Mouse (Mus musculus) heart, postnatal 4 days (tissue): Measurements from ENCODE around the gene Kdm8. TPM values are rescaled to one million over a fixed set of nuclear protein-coding genes. Genes with fewer than 3 reads are reported as not detected.

Experiments used
- DNase-seq: peaks from one replicate; pipeline ENCODE4 v3.0.0; 2021
- total RNA-seq, 2 experiments: library from RNA; stranded (reverse); gene quantifications; 2 replicates each; pipeline ENCODE4 v1.2.3; 2021

The Kdm8 gene
- total RNA-seq, 2 experiments from 2014 or later = 4.4 to 5.3 TPM

DNA sequence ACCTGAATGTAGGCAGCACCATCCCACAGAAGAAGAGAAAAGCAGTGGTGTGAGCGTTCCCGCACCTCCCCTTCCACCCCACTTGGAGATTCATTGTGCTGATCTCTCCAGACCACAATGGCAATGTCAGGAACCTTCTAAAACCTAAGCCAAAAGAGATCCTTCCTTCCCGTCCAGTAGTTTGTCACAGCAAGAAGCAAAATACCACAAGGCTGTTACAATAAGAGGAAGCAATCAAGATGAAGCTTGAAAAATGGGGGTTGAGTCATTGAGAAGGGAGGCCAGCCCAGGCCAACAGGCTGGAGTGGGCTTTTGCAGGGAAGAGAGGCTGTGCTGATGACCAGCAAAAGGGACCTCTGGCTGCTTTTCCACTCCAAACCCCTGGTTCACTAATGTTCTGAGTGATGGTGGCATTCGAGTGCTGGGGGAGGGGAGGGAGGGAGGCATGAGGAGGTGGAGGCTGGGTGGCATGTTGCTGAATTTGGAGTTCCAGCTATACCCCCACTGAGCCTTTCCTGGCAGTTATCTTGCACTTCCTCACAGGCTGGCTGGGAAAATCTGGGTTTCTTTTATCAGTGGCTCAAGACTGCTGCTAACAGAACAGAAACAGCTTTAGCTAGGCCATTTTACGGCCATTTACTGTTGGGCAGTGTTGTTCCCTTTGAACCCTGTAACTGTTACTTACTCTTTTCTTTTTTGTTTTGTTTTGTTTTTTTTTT, 59.1 kb downstream of the Kdm8 start:
- no peak for DNase-seq

DNA sequence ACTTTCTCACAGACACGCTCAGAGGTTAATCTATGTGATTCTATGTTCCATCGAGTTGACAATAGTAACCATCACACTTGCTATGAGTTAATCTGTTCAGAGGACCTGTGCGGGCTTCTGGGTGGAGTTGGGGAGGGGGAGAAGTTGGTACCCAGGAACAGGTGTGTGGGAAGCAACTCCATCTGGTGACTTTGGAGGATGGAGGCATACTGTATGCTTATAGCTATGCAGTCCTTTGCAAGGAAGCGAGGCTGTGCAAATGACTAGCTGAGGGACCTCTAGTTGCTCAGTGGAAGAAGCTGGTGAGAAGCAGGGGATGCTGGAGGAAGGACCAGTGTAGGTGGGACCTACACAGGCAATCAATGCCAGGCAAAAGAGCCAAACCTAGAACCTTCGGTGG, 60.1 kb downstream of the Kdm8 start:
- no peak for DNase-seq

DNA sequence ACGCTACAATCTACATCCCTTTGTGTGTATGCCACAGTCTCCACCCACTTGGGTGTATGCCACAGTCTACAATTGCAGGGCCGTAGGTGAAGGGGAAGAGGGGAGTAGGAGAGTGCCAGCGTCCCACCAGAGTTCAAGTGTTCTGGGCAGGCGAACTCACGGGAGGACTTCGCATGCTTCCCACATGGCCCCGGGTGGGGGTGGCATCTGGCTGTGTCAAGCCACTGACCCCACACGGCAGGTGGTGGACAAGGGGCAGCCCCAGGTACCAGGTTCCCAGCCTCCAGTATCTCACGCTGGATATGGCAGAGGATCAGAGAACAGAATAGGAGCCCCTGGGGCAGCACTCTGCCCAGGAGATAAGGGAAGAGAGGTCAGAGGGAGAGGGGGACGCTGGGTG, 61.1 kb downstream of the Kdm8 start:
- DNase-seq = no peak

DNA sequence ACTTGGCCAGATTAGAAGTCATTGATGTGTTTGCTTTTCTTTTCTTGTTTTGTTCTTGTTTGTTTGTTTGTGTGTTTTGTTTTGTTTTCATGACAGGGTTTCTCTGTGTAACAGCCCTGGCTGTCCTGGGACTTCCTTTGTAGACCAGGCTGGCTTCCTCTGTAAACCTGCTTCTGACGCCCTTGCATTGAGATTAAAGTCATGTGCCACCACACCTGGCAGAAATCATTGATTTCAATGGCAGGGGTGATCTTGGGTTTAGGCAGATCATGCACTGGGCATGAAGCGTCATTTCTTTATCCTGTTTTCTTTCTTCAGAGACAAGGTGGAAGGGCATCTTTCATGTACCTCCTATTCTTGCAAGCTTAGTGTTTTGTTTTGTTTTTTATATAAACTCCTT, 62.8 kb downstream of the Kdm8 start:
- no peak for DNase-seq

DNA sequence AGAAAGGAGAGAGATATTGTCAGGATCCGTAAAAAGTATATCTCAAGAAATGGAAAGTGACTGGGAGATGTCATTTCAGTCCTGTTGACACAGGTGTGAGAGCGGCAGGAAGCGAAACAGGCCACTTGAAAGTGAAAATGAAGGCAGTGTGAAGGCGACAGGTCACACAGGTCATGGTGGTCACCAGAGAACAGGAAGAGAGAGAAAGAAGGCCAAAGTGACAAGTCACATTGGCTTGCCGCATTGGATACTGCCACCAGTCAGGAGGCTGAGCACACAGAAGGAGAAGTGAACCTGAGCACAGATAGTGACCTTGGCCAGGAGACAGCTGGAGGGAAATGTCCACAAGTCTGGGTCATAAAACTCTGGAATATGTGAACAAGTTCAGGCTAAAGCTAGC, 67.0 kb downstream of the Kdm8 start:
- DNase-seq = no peak

DNA sequence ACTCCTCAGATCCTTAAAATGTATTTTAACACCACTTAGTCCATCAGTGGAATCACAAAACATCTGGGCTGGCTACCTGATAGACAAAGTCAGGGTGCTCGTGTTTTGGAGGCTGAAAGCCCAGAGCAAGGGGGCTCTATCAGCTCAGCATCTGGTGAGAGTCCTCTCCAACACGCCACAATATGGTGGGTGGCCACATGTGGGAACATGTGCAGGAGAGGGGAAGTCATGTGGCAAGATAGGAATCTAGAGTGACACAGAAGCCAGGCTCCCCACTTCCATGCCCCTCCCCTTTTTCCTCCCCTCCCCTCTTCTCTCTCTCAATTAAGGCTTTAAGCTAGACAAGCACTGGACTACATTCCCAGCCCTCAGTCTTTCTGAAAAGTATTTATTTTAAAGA, 67.4 kb downstream of the Kdm8 start:
- no peak for DNase-seq

Other genes starting within 250 kb of the Kdm8 start
- 10 to 100 TPM; 43.3 to 46.1 TPM for gene Nsmce1, start 46.9 kb downstream of the Kdm8 start, total RNA-seq
- 10 to 100 TPM; 22.2 to 23.7 TPM for gene Il4ra, start 107.4 kb downstream of the Kdm8 start, total RNA-seq
- gene Il21r, start 158.8 kb downstream of the Kdm8 start, total RNA-seq = under 1 TPM; 0.50 to 0.69 TPM